ENCODE assay signal across 8 mouse cellular contexts in genomic region chr2:65993371-65993770, GRCm38 (mm10).
A peak's percentile ranks its signal among the peaks of the same experiment; 100 is the strongest.
DNase-seq lines count a peak whose midpoint lies in the region; ATAC-seq lines count a peak whose summit lies in the region.

No protein-coding gene starts in this region.

- 11% methylated on average over 14 of the region's 14 CpGs for WGBS in forebrain, embryonic 15.5 days
- 71% methylated on average over 14 of the region's 14 CpGs for WGBS in heart, embryonic 12.5 days

- peaks cover 42% of the 10 kb centered on the region for H3K4me1 ChIP-seq in forebrain, embryonic 15.5 days
- 0 out of 2 replicates have a peak, but pooled peaks cover 2% of the 10 kb centered on the region for H3K4me1 ChIP-seq in heart, embryonic 12.5 days (replicated peaks)

- H3K27me3 ChIP-seq in forebrain, embryonic 15.5 days, result no peaks in the 10 kb centered on the region
- peaks cover 46% of the 10 kb centered on the region for H3K27me3 ChIP-seq in heart, embryonic 12.5 days (replicated peaks)

- peak overlapping the region; percentile 9 for H3K4me2 ChIP-seq in forebrain, embryonic 15.5 days (replicated peaks)
- no peak overlapping the region for H3K4me2 ChIP-seq in heart, embryonic 12.5 days

- no peak overlapping the region for H3K4me3 ChIP-seq in forebrain, embryonic 15.5 days
- no peak overlapping the region for H3K4me3 ChIP-seq in heart, embryonic 12.5 days

- H3K9me3 ChIP-seq in forebrain, embryonic 15.5 days, result no peaks in the 10 kb centered on the region
- H3K9me3 ChIP-seq in heart, embryonic 12.5 days (replicated peaks), result no peaks in the 10 kb centered on the region

- DNase-seq in right cerebral cortex, postnatal 4 days, result peak; percentile 30
- no peak for DNase-seq in right cerebral cortex, postnatal 14 days
- DNase-seq in kidney, postnatal 25 days, result peak; percentile 52 to 65
- DNase-seq in retina, postnatal 1 day, result peak; percentile 59
- DNase-seq in lung, postnatal 36 days, result no peak

- ATAC-seq in forebrain, embryonic 15.5 days (replicated peaks), result no peak
- ATAC-seq in granulocyte monocyte progenitor cell, adult 5-6 weeks (replicated peaks; ENCODE audit: poor library complexity, severe bottlenecking), result no peak
- ATAC-seq in heart, embryonic 12.5 days (ENCODE audit: insufficient number of reproducible peaks, low FRiP score), result no peak

- H3K36me3 ChIP-seq in forebrain, embryonic 15.5 days, result no peaks in the 10 kb centered on the region
- H3K36me3 ChIP-seq in heart, embryonic 12.5 days, result no peaks in the 10 kb centered on the region

- H3K27ac ChIP-seq in forebrain, embryonic 15.5 days (replicated peaks), result peak overlapping the region; percentile 75
- H3K27ac ChIP-seq in heart, embryonic 12.5 days (ENCODE audit: poor library complexity, severe bottlenecking), result no peak overlapping the region

- H3K9ac ChIP-seq in forebrain, embryonic 15.5 days (replicated peaks), result 0 out of 2 replicates have a peak overlapping the region, but pooled peaks have one; percentile 11
- no peak overlapping the region for H3K9ac ChIP-seq in heart, embryonic 12.5 days

Comparison
In these comparisons a context has a peak if more than half of its experiments do, and no peak if none do; other contexts are left out.
1. DNase-seq: peak in right cerebral cortex, postnatal 4 days (single experiment), kidney, postnatal 25 days (2 of 2) and retina, postnatal 1 day (single experiment); none in right cerebral cortex, postnatal 14 days (single experiment) and lung, postnatal 36 days (single experiment).